Mouse (Mus musculus) adrenal gland, postnatal 36 days (tissue): ENCODE results near the gene Golga5. TPM values are rescaled to one million over a fixed set of nuclear protein-coding genes. Genes with fewer than 3 reads are reported as not detected.
"Not testable (repeated sequence)": the region's sequence is repeated elsewhere in the genome, so short reads cannot be mapped to it uniquely, and the experiment has no call there.

Experiments
- DNase-seq, 2 experiments: peaks; one replicate each; pipeline ENCODE4 v3.0.0; 2021; ENCODE audit warnings: mixed read lengths in 1 of 2
- total RNA-seq, 2 experiments: library from RNA; stranded (reverse); gene quantifications; 2 replicates each; pipeline ENCODE4 v1.2.3; 2021

Gene Golga5
- total RNA-seq, 2 experiments from 2014 or later, result 40.3 to 42.2 TPM

- peak in 1 of 2 experiments; percentile 12 for DNase-seq
These were observed 23.5 kb upstream of the Golga5 start for GRCm38 (mm10) chr12:102445436-102445835.

DNA sequence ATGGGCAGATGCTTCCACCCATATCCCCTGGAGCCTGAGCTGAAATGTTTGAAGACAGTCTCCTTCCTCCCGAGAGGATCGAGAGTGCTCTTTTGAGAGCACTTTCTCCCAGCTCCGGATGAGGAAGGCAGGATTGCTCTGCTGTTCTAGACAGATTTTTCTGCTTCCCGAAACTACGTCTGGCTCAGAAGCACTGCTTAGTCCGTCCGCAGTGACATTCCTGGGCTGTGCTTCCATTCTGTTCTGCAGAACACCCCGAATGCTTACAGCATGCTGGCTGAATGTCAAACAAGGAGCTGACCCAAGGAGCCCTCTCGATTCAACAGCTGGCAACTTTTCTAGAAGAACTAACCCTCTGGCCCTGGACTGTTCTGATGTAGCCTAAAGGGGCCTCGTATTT, 18.5 kb upstream of the Golga5 start:
- DNase-seq, result peak in 1 of 2 experiments; percentile 43

DNA sequence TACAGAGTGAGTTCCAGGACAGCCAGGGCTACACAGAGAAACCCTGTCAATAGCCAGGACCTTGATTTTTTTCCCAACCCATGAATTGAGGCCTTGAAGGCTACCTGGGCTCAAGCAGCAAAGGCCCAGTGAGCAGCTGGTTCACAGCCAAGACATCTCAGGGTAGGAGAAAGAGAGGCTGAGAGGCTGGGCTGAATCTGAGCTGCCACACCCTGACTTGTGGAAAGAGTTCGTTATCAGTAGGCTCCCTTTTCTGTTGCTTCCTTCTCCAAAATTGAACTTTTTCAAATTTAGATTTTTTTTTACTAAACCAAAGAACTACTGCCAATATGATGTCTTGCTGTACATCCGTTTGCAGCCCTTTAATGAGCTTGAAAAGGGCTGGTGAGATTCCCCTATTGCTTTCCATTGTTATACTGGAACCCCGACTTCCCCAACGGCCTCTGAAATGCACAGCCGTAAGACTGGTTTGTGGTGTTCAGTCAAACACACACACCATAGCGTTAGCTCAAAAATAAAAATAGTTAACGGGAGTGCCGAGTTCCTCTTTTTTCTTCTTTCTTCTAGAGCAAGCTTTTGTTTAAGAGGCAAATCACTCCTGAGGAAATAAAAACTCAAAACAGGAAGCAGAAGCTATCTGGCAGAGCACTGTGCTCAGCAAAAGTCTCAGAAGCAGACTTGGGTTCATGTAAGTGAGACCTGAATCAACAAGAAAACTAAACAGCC, 17.6 kb upstream of the Golga5 start:
- DNase-seq, result no peak

- DNase-seq, result peak in 1 of 2 experiments; percentile 28
These were observed 15.4 kb upstream of the Golga5 start for GRCm38 (mm10) chr12:102453581-102453980.

DNA sequence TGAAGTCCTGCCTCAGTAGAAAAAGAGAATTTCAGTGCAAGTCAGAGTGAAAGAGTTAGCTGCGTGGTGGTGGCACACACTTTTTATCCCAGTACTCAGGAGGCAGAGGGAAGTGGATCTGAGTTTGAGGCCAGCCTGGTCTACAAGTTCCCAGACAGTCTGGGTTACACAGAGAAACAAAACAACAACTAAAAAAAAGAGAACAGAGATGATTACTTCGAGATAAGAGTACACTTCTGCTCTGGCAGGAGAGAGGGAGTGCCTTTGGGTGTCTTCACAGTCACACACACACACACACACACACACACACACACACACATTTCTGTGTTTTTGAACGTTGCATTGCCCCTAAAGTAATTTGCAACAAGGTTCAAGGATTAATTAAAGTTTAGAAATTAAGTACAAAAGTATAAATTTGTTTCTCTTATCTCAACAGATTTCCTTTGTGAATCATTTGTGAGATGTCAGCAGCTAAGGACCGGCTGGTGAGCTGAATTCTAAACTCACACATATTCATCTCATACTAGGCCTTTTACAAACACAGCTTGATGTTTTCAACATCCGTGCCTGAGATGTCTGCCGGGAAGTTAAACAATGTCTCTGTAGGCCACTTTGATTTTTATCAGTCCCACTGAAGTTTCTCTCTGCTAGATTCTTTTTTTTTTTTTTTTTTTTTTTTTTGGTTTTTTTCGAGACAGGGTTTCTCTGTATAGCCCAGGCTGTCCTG, 12.3 kb upstream of the Golga5 start:
- DNase-seq, result no peak

DNA sequence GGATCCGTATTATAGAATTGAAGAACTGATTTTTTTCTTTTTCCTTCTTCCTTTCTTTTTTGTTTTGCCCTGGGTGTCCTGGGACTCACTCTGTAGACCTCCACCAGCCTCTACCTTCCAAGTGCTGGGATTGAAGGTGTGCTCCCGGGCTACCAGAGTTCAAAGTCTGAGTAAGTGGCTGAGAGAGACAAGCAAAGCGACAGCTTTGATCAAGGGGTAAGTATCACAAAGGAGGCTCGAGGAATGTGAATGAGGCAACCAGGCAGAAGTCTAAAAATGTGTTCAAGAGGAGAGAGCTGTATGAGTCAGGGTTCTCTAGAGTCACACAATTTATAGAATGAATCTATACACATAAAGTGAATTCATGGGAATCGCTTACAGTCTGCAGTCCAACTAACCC, 8.9 kb upstream of the Golga5 start:
- no peak for DNase-seq

DNA sequence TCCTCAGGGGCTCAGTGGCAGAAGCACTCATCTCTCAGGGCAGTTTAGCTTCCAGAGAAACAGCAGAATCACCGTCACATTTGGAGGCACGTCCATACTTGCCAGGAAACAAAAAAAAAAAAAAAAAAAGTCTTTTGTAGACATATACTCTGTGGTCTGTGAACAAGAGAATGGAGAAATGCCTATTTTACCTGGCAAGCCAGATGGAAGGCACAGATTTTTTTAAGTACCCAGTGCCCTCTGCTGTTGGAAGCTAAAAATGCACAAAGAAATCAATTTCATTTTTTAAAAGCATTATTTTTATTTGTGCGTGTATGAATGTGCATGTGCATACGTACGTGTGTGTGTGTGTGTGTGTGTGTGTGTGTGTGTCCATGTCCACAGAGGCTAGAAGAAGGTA, 7.8 kb upstream of the Golga5 start:
- no peak for DNase-seq

DNA sequence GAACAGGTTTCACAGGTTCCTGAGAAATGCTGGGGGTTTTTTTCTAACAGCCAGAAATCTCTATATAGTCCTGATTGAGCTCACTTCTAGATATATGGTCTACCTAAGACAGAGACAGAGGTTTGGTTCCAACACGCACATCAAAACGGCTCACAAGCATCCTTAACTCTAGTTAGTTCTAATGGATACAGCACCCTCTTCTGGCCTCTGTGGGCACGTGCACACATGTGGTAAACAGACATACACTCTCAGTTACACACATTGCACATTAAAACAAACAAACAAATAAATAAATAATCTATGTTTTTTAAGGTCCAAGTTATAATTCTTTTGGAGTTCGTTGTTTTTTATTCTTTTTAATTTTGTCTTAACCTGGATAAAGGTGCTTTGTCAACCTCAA, 4.3 kb upstream of the Golga5 start:
- no peak for DNase-seq

- no peak for DNase-seq
These were observed 799 bp upstream of the Golga5 start for GRCm38 (mm10) chr12:102468136-102468535.

GRCm38 (mm10) chr12:102474411-102474810, 5.5 kb downstream of the Golga5 start:
- DNase-seq, result no peak

- no peak for DNase-seq
These were observed 11.5 kb downstream of the Golga5 start for GRCm38 (mm10) chr12:102480481-102480880.

DNA sequence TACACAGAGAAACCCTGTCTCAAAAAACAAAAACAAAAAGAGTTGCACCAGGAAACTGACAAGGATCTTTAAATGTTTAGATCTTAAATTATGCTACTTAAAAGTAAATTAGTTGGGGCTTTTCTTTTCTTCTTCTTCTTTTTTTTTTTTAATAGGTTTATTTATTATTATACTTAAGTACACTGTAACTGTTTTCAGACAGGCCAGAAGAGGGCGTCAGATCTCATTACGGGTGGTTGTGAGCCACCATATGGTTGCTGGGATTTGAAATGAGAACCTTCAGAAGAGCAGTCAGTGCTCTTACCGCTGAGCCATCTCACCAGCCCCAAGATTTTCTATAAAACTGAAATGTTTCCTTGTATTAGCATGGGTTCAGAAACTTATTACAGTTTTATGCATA, 16.0 kb downstream of the Golga5 start:
- peak in 1 of 2 experiments; percentile 11 for DNase-seq

- DNase-seq, result no peak
These were observed 23.0 kb downstream of the Golga5 start for GRCm38 (mm10) chr12:102491911-102492310.

DNA sequence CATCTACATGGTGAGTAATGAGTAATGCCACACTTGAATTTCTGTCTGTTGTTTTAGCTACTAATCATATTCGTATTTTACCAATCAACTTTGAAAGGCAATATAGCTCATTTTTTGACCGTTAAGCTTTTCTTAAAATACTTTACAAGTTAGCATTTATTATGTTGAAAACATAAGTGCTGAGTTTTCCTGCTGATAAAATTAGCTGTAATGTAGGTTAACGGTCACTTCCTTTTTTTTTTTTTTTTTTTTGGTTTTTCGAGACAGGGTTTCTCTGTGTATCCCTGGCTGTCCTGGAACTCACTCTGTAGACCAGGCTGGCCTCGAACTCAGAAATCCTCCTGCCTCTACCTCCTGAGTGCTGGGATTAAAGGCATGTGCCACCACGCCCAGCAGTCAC, 26.8 kb downstream of the Golga5 start:
- not testable (repeated sequence) for DNase-seq

GRCm38 (mm10) chr12:102497905-102498304, 29.0 kb downstream of the Golga5 start:
- DNase-seq, result no peak

DNA sequence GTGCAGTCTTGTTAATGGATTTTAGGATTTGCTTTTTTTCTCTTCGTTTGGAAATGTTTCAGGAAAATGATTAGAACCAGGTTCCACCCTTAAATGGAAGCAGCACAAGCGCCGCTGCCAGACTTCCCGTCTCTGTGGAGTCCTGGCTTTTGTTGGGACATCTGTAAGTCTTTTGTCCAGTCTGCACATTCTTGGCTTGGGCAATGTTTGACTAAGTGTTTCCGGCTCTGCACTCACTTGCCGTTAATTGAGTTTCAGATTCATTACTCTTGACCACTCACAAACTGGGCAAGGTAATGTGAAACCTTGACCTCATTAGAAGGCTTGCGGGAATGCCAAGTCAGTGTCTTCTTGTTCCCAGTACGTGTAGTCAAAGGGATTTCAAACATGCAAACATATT, 29.8 kb downstream of the Golga5 start:
- DNase-seq, result peak; percentile 11 to 14

GRCm38 (mm10) chr12:102499210-102499609, 30.3 kb downstream of the Golga5 start:
- DNase-seq, result no peak

- peak in 1 of 2 experiments; percentile 15 for DNase-seq
These were observed 30.8 kb downstream of the Golga5 start for GRCm38 (mm10) chr12:102499723-102500122.

DNA sequence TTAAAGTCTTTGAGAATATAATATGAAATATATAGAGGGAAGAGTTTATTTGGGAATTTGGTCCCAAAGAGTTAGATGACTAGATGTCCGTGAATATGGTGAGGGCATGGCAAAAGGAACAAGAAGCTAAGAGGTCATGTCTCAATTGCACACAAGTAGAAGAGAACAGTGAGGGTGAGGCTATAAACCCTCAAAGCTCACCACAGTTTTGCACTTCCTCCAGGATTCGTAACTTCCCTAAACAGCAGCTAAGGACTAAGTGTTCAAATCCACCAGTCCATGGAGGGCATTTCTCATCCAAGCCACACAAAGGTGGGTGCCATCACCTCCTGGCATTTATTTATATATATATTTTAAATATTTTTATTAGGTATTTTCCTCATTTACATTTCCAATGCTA, 32.1 kb downstream of the Golga5 start:
- no peak for DNase-seq

- DNase-seq, result no peak
These were observed 33.1 kb downstream of the Golga5 start for GRCm38 (mm10) chr12:102501848-102502595.

- DNase-seq, result no peak
These were observed 36.3 kb downstream of the Golga5 start for GRCm38 (mm10) chr12:102505131-102505713.

DNA sequence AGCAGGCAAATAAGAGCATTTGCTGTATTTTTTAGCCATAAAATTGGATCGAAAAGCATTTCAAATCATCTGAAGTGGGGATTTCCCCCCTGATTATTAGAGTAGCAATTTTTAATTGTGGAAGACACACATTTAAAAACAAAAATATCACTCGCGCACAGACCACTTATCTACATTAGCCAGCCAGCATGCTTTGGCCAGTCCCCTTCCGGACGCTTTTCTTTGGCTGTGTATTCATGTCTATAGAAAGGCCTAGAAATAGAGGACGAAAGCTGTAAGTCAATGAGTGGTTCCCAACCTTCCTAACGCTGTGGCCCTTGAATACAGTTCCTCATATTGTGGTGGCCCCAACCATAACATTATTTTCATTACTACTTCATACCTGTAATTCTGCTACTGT, 37.0 kb downstream of the Golga5 start:
- DNase-seq, result no peak

- DNase-seq, result no peak
These were observed 42.4 kb downstream of the Golga5 start for GRCm38 (mm10) chr12:102511363-102511762.
